Mouse (Mus musculus) left cerebral cortex, postnatal 4 days (tissue): ENCODE data around the gene Cybrd1. TPM values are rescaled to one million over a fixed set of nuclear protein-coding genes. Genes with fewer than 3 reads are reported as not detected.
A peak's percentile ranks its signal among the peaks of the same experiment; 100 is the strongest.

Source experiments
- DNase-seq: peaks from one replicate; pipeline ENCODE4 v3.0.0-alpha.2; 2022
- intact Hi-C: fragments of 180-260 bp; cut with DNase I; formaldehyde crosslinking; loops from one replicate; pipeline ENCODE4 v1.15.1; 2025
- total RNA-seq, 2 experiments: library from RNA; stranded (reverse); gene quantifications; 2 replicates each; pipeline ENCODE4 v1.2.3; 2021

The Cybrd1 gene
- total RNA-seq, 2 experiments from 2014 or later: 5.4 to 7.6 TPM

- intact Hi-C loops: no loop called here
Observed at GRCm38 (mm10) chr2:71162831-71163621, 45.3 kb downstream of the Cybrd1 start.

DNA sequence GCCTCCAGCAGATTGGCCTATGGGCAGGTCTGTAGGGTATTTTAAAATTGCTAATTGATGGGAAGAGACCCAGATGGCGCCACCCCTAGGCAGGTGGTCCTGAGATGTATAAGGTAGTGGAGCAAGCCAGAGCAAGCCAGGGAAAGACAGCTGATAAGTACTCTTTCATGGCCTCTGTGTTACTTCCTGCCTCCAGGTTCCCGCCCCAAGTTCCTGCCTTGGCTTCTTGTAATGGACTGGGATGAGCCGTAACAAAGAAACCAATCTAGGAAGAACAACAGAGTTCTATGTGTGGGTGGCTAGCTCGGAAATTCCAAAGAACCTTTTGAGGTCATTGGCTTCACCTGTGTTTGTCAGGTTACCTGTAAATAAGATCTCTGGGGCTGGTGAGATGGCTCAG lies 49.5 kb downstream of the Cybrd1 start:
- intact Hi-C loops: no loop called here
- no peak for DNase-seq

More at GRCm38 (mm10) chr2:71162831-71163621, 45.3 kb downstream of the Cybrd1 start:
- no peak for DNase-seq

DNA sequence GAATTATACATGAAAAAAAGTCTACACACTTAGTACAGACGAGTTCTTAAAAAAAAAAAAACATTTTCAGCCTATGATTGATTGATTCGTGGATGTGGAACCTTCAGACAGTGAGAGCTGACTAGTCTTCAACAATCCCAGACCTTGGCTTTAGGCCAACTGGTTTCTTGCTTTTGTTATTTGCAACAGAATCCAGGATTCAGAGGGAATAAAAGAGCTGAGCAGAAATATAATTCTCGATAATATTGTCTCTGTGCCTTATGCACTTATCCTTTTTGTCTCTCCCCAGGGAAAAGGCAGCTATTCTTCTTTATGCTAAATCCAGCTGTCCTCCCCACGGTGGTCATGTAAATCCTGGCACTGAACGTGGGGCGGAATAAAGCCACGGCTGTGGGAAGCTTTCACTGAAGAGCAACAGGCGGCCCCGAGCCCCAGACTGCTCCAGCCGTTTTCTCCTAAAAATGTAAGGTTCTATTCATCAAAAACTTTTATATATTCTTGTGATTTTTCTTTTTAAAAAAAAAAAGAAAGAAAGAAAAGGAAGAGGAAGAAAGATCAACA lies 50.8 kb downstream of the Cybrd1 start:
- intact Hi-C loops: no loop called here

DNA sequence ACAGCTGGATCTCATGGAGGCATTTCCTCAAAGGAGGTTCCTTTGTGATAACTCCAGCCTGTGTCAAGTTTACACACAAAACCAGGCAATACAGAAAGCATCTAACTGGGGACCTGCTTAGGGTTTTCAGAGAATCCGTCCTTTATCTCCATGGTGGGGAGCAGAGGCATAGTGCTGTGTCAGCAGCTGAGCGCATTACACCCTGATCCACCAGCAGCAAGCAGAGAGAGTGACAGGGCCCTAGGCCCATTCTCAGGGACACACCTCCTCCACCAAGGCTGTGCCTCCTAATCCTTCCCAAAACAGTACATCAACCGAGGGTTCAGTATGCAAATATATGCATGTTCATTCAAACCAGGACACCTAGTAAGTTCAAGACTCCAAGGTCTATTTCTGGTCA lies 55.3 kb downstream of the Cybrd1 start:
- intact Hi-C loops: no loop called here
- DNase-seq: no peak

More for the DNA sequence above, 50.8 kb downstream of the Cybrd1 start:
- peak; percentile 36 for DNase-seq

DNA sequence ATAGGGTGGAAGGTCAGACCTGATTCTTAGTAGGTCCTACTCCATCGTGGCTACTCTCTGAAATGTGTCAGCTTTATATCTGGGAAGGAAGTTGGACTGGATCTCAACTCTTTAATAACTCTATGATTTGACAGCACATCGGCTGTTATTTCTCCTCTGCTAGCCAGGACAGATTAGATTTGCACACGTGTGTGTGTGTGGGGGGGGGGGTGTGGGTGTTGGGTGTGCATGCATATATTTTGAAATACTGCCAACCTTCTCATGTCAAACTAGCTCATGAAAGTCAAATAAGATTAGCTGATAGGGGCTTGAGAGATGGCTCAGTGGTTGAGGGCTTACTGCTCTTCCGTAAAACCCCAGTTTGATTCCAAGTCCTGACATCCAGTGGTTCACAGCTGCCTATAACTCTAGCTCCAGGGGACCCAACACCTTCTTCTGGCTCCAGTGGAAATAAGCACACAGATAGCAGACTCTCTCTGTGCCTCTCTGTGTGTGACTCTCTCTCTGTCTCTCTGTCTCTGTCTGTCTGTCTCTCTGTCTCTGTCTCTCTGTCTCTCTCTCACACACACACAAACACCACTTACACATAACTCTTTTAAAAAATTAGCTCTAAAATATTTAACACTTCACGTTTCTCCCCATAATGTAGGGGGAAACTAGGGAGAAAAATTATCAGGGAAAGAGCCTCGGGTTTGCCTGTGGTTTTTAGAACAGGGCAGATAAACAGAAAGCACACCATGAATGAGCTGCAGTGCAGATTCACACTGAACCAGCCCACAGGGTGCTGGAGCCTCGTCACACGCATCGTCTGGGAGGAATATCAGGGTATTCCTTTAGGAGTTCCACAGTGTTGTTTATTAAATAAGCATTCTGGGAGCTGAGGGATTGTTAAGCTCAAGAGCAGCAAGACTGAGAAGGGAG lies 58.9 kb downstream of the Cybrd1 start:
- DNase-seq: no peak
- intact Hi-C loops: no loop called here

- DNase-seq: no peak
- intact Hi-C loops: no loop called here
Observed at GRCm38 (mm10) chr2:71177250-71177615, 59.5 kb downstream of the Cybrd1 start.

- intact Hi-C loops: no loop called here
- no peak for DNase-seq
Observed at GRCm38 (mm10) chr2:71177760-71178159, 60.0 kb downstream of the Cybrd1 start.

DNA sequence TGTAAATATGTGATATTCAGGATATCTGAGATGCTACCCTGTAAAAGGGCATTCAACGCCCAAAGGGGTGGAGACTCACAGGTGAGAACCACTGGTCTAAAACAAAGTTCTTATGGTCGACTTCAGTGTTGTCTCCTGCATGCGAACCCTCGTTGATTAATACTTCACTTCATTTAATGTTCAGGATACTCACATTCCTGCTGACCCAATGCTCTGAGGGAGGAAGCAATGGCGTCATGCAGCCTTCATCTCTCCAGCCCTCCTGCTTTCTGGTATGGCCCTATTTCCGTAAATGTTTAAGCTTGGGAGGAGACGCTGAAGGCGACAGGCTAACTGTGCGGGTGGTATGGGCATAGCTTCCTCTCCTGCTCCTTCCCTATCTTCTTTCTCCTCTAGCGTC lies 62.0 kb downstream of the Cybrd1 start:
- intact Hi-C loops: no loop called here

DNA sequence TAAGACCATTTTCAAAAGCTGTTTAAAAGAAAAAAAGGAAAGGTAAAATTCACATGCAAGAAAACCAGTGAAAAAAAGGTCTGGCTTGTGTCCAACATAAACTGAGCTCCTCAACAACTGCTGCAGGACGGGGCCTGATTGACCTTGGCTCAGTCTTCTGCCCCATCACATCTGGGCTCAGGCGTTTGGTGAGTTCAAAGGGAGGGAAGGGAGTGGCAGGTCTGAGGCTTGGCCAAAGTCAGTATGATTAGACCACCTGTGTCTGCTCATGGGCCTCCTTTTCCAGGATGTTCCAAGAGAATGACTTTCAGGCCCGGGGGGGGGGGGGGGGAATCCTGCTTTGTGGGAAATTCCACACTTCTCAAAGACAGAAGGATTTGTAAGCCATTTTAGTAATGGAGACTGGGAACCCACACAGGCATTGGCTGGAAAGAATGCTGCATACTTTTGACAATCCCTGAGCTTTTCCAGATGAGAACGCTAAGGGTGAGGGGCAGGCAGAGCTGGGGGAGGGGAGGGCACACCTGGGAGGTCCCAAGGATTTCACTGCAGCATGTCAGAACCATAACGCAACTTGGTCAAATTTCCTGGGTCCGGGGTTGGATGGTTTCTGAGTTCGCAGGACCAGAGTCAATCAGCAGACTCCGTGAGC lies 63.0 kb downstream of the Cybrd1 start:
- DNase-seq: no peak
- intact Hi-C loops: no loop called here

More for the DNA sequence above, 62.0 kb downstream of the Cybrd1 start:
- DNase-seq: no peak

DNA sequence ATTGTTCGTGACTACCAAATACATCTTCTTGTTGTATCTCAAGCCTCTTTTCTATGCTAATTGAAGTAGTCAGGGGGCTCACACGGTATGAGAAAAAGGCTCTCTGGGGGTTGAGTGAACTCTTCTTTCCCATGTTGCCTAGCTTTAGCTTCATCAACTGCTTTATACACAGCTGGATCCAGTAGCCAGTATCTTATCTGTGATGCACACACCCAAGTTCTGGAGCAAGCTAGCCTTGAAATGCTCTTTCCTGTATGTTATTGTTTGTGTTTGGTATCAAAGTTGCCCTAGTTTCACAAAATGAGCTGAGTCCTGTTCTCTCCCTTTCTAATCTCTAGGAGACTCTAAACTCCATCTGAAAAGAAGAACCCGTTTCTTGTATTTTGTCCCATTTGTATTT lies 70.2 kb downstream of the Cybrd1 start:
- DNase-seq: no peak
- intact Hi-C loops: no loop called here

DNA sequence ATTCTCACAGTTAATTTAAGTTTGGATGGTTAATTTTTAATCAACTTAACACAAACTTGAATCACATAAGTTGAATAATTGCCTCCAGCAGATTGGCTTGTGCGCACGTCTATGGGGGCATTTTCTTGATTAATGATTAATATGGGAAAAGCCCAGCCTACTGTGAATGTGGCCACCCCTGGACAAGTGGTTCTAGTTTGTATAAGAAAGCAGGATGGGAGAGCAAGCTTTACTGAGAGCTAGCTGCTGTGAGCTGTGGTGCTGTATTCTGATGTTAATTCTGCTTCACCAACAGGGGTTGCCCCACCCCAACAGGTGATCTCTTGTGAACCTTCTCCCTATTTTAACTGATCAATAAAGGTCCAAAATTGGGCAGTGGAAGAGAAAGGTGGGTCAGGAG lies 71.1 kb downstream of the Cybrd1 start:
- no peak for DNase-seq
- intact Hi-C loops: no loop called here

DNA sequence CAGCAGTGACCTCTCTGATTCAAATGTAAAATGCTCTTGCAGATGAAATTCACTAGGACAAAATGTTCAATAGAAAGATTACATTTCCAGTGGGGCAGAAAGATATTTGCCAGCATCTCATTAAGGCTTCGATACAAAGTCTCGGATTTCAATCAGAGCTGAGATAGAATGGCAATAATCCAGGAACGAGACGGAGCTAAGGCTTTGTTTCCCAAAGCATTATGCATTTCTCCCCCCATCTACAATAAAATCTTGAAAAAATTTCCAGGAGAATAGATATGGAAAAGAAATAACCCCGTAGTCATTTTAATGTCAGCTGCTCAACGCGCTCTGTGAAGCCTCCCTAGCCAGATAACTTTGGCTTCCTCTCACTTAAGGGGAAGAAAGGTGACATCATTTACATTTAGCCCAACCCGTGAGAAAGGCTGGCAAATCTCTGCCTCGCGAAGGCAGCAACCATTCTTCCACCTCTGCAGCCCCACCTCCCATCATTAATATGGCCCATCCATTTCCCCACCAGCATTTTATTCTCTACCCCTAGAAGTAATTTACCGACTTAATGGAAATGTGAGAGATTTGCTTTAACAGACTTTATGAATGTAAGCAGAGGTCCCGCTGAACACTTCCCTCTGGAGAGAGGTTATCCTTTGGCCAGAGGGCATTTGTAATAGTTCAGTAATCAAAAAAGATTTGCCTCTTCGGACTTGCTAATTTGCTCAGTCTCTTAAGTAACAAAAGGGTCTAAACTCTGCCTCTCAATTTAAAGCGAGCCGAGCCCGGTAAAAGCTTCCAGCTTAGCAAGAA lies 73.9 kb downstream of the Cybrd1 start:
- intact Hi-C loops: no loop called here
- DNase-seq: no peak

DNA sequence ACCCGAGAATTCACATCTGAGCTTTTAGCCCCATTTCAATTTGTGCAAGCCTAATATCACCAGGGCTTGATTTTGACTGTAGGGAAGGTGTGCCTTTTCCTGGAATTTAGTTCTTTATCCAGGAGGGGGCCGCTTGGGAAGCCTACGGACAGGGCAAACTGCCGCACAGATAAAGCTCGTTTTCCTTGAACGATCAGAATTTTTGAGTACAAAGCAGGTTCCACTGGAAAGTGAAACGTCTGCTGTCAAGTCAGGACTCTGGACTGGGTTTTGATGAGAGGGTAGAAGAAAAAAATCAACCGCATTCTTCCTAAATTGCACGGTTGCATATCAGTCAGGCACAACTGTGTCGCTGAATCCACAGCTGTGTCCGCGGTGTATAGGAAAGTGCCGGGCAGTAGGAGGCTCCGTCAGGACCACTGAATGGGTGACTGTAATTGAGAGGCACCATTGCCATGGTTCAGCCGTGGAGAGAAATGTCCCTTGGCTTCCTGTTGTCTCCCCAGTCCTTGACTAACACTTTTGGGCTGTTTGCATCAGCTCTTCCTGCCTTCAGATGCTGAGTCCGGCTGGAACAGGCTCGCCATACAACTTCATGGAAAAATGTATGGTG lies 74.6 kb downstream of the Cybrd1 start:
- DNase-seq: no peak
- intact Hi-C loops: no loop called here

Other genes starting within 250 kb of the Cybrd1 start
- 10 to 100 TPM; 22.7 to 24.8 TPM for gene Dcaf17, start 62.6 kb upstream of the Cybrd1 start, total RNA-seq
- gene Mettl8, start 62.3 kb upstream of the Cybrd1 start, total RNA-seq: 10 to 100 TPM; 14.8 to 15.5 TPM
- gene Dync1i2, start 93.8 kb downstream of the Cybrd1 start, total RNA-seq: 100 to 1,000 TPM; 263 to 268 TPM
- gene Slc25a12, start 249.8 kb downstream of the Cybrd1 start, total RNA-seq: 100 to 1,000 TPM; 117 to 121 TPM